Mouse (Mus musculus): ENCODE measurements at regions not wholly inside any gene's neighbourhood (a gene's known extent, or its start where the extent isn't known, plus 50 kb on each side); places are given as distances from the start of the nearest gene placed in this dataset.

DNA sequence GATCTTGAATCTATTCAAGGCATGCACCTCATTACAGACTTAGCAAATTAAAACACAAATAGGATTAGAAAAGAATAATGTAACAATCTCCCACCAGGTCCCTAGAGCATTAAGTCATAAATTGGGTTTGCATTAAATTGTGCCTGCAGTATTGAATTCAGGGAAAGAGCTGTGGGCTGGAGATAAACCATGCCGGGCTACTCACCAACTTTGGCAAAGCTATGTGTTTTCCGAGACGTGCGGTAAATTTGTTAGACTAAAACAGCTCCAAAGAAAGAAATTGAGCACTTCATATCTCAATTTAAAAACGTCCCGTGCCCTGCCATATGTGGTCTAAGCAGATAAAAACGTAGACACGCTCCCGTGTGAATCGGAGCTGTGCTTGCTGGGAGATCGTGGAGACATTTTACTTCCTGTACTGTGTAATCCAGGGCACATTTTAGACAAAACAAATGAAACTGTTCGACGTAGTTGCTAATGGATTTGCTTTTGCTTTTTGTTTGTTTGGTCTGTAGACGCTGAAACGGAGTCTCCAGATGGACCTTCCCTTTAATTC is 219.5 kb downstream of the Snx10 start:
- TF ChIP-seq CTCF (IDR thresholded peaks at IDR 0.05) (no peak), EP300 (IDR thresholded peaks at IDR 0.05) (no peak)
